Mouse (Mus musculus): ENCODE data around the gene Rdh14.

DNA sequence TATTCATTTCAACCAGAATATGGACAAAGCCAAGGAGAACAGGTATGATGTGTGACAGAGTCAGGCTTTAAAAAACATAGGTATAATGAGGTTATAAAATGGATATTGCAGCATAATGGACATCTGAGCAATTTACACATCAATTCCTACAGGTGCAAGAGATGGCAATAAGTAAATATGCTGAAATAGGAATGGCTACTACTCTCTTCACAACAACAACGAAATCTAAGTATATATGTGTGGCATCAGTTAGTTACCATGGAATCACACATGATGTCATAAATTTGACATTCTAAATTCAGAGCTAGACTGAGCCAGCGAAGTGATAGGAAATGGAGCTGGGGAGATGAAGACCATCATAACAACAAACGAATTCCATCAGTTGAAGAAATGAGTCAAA, 20.9 kb upstream of the Rdh14 start, which contains the start of gene Nt5c1b:
- TF ChIP-seq CTCF (IDR thresholded peaks at IDR 0.05; ENCODE audit: low read depth) = no peak
- no peak for TF ChIP-seq EP300 (IDR thresholded peaks at IDR 0.05; ENCODE audit: low read depth)
